Mouse (Mus musculus) gastrocnemius, postnatal 4 days (tissue): ENCODE data around the gene Adamts18. TPM values are rescaled to one million over a fixed set of nuclear protein-coding genes. Genes with fewer than 3 reads are reported as not detected.
"Not testable (repeated sequence)": the region's sequence is repeated elsewhere in the genome, so short reads cannot be mapped to it uniquely, and the experiment has no call there.

Source experiments
- DNase-seq, 2 experiments: peaks; one replicate each; pipeline ENCODE4 v3.0.0; 2021 to 2022; ENCODE audit warnings: low spot score in 2 of 2, mixed read lengths in 2 of 2
- total RNA-seq, 2 experiments: library from RNA; stranded (reverse); gene quantifications; 2 replicates each; pipeline ENCODE4 v1.2.3; 2021

The Adamts18 gene
- total RNA-seq, 2 experiments from 2014 or later = 0.69 to 1.1 TPM

- DNase-seq = no peak
Observed at GRCm38 (mm10) chr8:113844801-113845301, 3.7 kb downstream of the Adamts18 start.

- no peak for DNase-seq
Observed at GRCm38 (mm10) chr8:113838211-113838610, 10.3 kb downstream of the Adamts18 start.

GRCm38 (mm10) chr8:113837570-113837915 is 11.0 kb downstream of the Adamts18 start:
- DNase-seq = no peak

GRCm38 (mm10) chr8:113836892-113837569 is 11.5 kb downstream of the Adamts18 start:
- no peak for DNase-seq

GRCm38 (mm10) chr8:113833644-113834043 is 14.9 kb downstream of the Adamts18 start:
- DNase-seq = no peak

GRCm38 (mm10) chr8:113827270-113827669 is 21.3 kb downstream of the Adamts18 start:
- DNase-seq = no peak

- no peak for DNase-seq
Observed at GRCm38 (mm10) chr8:113820983-113821587, 27.5 kb downstream of the Adamts18 start.

- no peak for DNase-seq
Observed at GRCm38 (mm10) chr8:113813966-113814365, 34.6 kb downstream of the Adamts18 start.

GRCm38 (mm10) chr8:113811521-113811920 is 37.0 kb downstream of the Adamts18 start:
- DNase-seq = no peak

GRCm38 (mm10) chr8:113809929-113810328 is 38.6 kb downstream of the Adamts18 start:
- DNase-seq = no peak

GRCm38 (mm10) chr8:113803830-113804611 is 44.5 kb downstream of the Adamts18 start:
- DNase-seq = no peak

- no peak for DNase-seq
Observed at GRCm38 (mm10) chr8:113801551-113801950, 47.0 kb downstream of the Adamts18 start.

GRCm38 (mm10) chr8:113800556-113800955 is 48.0 kb downstream of the Adamts18 start:
- DNase-seq = not testable (repeated sequence)

- DNase-seq = no peak
Observed at GRCm38 (mm10) chr8:113799550-113799949, 49.0 kb downstream of the Adamts18 start.

GRCm38 (mm10) chr8:113791856-113792255 is 56.7 kb downstream of the Adamts18 start:
- peak in 1 of 2 experiments; percentile 24 for DNase-seq

GRCm38 (mm10) chr8:113791061-113791460 is 57.5 kb downstream of the Adamts18 start:
- DNase-seq = no peak

GRCm38 (mm10) chr8:113783711-113784110 is 64.8 kb downstream of the Adamts18 start:
- no peak for DNase-seq

GRCm38 (mm10) chr8:113781554-113781953 is 67.0 kb downstream of the Adamts18 start:
- DNase-seq = no peak

- DNase-seq = no peak
Observed at GRCm38 (mm10) chr8:113775361-113775760, 73.2 kb downstream of the Adamts18 start.

- DNase-seq = no peak
Observed at GRCm38 (mm10) chr8:113768861-113769410, 79.6 kb downstream of the Adamts18 start.

GRCm38 (mm10) chr8:113765121-113765520 is 83.4 kb downstream of the Adamts18 start:
- DNase-seq = no peak
